Mouse (Mus musculus) ES-Bruce4 (cell line): ENCODE measurements around the gene Nacc1. TPM values are rescaled to one million over a fixed set of nuclear protein-coding genes. Genes with fewer than 3 reads are reported as not detected.

Experiments
- H3K27ac ChIP-seq: 2 replicates; pipeline ENCODE4 v1.5.1; 2012; ENCODE audit warnings: low read length, inconsistent platforms; ENCODE audit not compliant: insufficient read depth
- H3K27me3 ChIP-seq: 2 replicates; pipeline ENCODE4 v1.6.1; 2012; ENCODE audit warnings: mild to moderate bottlenecking, low read length, inconsistent platforms; ENCODE audit not compliant: control insufficient read depth, poor library complexity, insufficient read depth, severe bottlenecking
- H3K36me3 ChIP-seq: 2 replicates; pipeline ENCODE4 v1.6.1; 2012; ENCODE audit warnings: inconsistent platforms, mild to moderate bottlenecking, low read length, moderate library complexity; ENCODE audit not compliant: control insufficient read depth, poor library complexity, insufficient read depth, severe bottlenecking
- H3K4me1 ChIP-seq: one replicate; pipeline ENCODE4 v1.8.1; 2011; ENCODE audit warnings: low read length; ENCODE audit not compliant: control insufficient read depth, insufficient read depth
- H3K4me3 ChIP-seq: 2 replicates; pipeline ENCODE4 v1.5.1; 2011; ENCODE audit warnings: low read depth, mild to moderate bottlenecking, low read length
- H3K9ac ChIP-seq: 2 replicates; pipeline ENCODE4 v1.6.1; 2012; ENCODE audit warnings: low read depth, mild to moderate bottlenecking, inconsistent platforms; ENCODE audit not compliant: poor library complexity, severe bottlenecking
- H3K9me3 ChIP-seq: replicated peaks from 2 replicates; pipeline ENCODE4 v1.6.1; 2012; ENCODE audit warnings: mild to moderate bottlenecking, low read length, inconsistent platforms; ENCODE audit not compliant: control insufficient read depth, poor library complexity, insufficient read depth, severe bottlenecking
- CTCF ChIP-seq: IDR thresholded peaks from one replicate; pipeline ENCODE4 v1.8.1; 2011; ENCODE audit warnings: low read depth, low read length
- EP300 ChIP-seq: IDR thresholded peaks from 2 replicates; pipeline ENCODE4 v1.6.1; 2011; ENCODE audit warnings: low read depth, low read length; ENCODE audit not compliant: insufficient read depth
- POLR2A ChIP-seq: IDR thresholded peaks from one replicate; pipeline ENCODE4 v1.8.1; 2011; ENCODE audit warnings: low read length; ENCODE audit not compliant: insufficient read depth
- polyA plus RNA-seq: library from polyadenylated mRNA; stranded (reverse); fragments of >200 nt; gene quantifications from 2 replicates; pipeline ENCODE4 v1.2.4, GENCODE M21; 2011; ENCODE audit warnings: low read depth; ENCODE audit not compliant: missing spikeins, insufficient read depth, insufficient read length

Gene Nacc1
- polyA plus RNA-seq = 89.7 and 97.9 TPM in 2 replicates

GRCm38 (mm10) chr8:84687705-84688100 is at the start of gene Nacc1:
Gene Nacc1 (minus strand): TSS chr8:84687862.
- Histone ChIP-seq H3K27ac (peak within 1 kb of the TSS; percentile 95), H3K4me1 (peaks cover 3% of the 10 kb centered on the region), H3K9me3 (no peaks in the 10 kb centered on the region), H3K4me3 (peak within 1 kb of the TSS; percentile 86), H3K27me3 (no peaks in the 10 kb centered on the region), H3K9ac (peak within 1 kb of the TSS; percentile 100), H3K36me3 (peaks cover 30% of the 10 kb centered on the region)
- TF ChIP-seq CTCF (no peak), EP300 (peak; percentile 59; the same call in 1 of the 2 replicates), POLR2A (no peak)

GRCm38 (mm10) chr8:84736521-84736920 is 48.9 kb upstream of the Nacc1 start:
- Histone ChIP-seq H3K27ac (no peak overlapping the region), H3K27me3 (no peaks in the 10 kb centered on the region)

DNA sequence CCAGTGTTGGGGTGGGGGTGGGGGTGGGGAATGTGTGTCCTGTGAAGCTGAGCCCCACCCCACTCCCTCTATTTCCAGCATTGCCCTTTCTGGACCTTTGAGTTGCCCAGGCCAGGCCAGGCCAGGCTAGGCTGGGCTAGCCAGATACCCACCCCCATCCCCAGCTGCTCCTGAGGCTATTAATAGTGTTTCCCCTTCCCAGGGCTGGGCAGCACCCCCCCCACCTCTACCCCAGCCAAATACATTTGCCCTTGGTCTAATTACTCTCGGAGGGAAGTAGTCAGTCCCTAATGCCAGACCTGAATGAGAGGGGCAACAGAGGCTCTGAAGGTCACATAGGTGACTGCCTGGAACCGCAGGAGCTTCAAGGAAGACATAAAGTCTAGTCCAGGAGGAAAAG is 47.9 kb upstream of the Nacc1 start:
- H3K9me3 ChIP-seq = no peaks in the 10 kb centered on the region
- no peak overlapping the region for H3K4me3 ChIP-seq
- no peak overlapping the region for H3K27ac ChIP-seq
- no peak overlapping the region for H3K9ac ChIP-seq
- H3K36me3 ChIP-seq = no peaks in the 10 kb centered on the region
- TF ChIP-seq POLR2A (no peak), CTCF (no peak), EP300 (no peak)
- no peaks in the 10 kb centered on the region for H3K4me1 ChIP-seq
- no peaks in the 10 kb centered on the region for H3K27me3 ChIP-seq

More at GRCm38 (mm10) chr8:84736521-84736920, 48.9 kb upstream of the Nacc1 start:
- TF ChIP-seq EP300 (no peak), CTCF (no peak), POLR2A (no peak)
- Histone ChIP-seq H3K4me1 (no peaks in the 10 kb centered on the region), H3K4me3 (no peak overlapping the region), H3K36me3 (no peaks in the 10 kb centered on the region), H3K9me3 (no peaks in the 10 kb centered on the region), H3K9ac (no peak overlapping the region)

GRCm38 (mm10) chr8:84734680-84735079 is 47.0 kb upstream of the Nacc1 start:
- Histone ChIP-seq H3K4me3 (no peak overlapping the region), H3K36me3 (no peaks in the 10 kb centered on the region), H3K27me3 (no peaks in the 10 kb centered on the region), H3K27ac (no peak overlapping the region), H3K9me3 (no peaks in the 10 kb centered on the region), H3K9ac (no peak overlapping the region), H3K4me1 (no peaks in the 10 kb centered on the region)
- TF ChIP-seq CTCF = no peak

DNA sequence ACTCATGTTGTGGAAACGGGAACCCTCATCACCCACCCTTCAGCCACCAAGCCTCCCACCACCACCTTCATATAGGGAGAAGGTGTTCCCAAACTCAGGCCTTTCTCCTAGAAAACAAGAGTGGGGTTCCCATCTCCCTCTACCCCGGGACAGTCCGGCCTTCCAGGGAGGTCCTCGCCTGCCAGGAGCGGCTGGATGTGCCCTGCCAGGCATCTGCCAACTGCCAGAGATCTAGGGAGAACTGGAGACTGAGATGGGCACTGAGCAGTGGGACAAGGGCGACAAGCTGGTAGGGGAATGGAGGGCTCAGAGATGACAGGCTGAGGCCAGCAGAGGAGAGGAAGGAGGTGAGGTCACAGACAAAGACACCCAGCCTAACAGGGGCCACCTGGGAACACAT is 46.3 kb upstream of the Nacc1 start:
- no peaks in the 10 kb centered on the region for H3K4me1 ChIP-seq
- H3K9me3 ChIP-seq = no peaks in the 10 kb centered on the region
- no peak overlapping the region for H3K9ac ChIP-seq
- no peaks in the 10 kb centered on the region for H3K36me3 ChIP-seq
- TF ChIP-seq POLR2A (no peak), CTCF (no peak), EP300 (no peak)
- no peak overlapping the region for H3K27ac ChIP-seq
- H3K4me3 ChIP-seq = no peak overlapping the region
- H3K27me3 ChIP-seq = no peaks in the 10 kb centered on the region

DNA sequence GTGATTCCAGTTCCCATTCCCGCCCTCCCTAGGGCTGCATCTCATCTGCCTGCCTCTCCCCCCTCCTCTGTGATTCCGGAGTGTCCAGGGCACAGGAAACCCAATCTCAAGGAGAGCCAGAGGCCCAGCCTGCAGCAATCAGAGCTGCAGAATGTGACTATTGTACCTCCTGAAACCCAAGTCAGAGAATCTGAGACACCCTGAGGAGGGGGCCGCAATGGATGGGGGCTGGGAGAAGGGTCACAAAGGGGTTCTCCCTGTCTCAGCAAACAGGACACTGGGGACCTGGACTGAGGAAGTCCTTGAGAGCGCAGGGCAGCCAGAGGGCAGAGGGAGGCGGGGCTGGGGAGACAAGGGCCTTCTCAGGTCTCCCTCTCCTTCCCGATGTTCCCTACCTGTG is 45.3 kb upstream of the Nacc1 start:
- Histone ChIP-seq H3K9ac (no peak overlapping the region), H3K27ac (no peak overlapping the region), H3K4me3 (no peak overlapping the region), H3K4me1 (no peaks in the 10 kb centered on the region), H3K9me3 (no peaks in the 10 kb centered on the region), H3K36me3 (no peaks in the 10 kb centered on the region), H3K27me3 (no peaks in the 10 kb centered on the region)
- TF ChIP-seq POLR2A (no peak), EP300 (no peak), CTCF (no peak)
